Mouse (Mus musculus): ENCODE data around the gene Entpd2.
A peak's percentile ranks its signal among the peaks of the same experiment; 100 is the strongest.

Entpd2 gene

GRCm38 (mm10) chr2:25430395-25431233 is 34.9 kb downstream of the Entpd2 start:
- DNase-seq = peak; percentile 60

GRCm38 (mm10) chr2:25431308-25431855 is 35.7 kb downstream of the Entpd2 start:
- no peak for DNase-seq

DNA sequence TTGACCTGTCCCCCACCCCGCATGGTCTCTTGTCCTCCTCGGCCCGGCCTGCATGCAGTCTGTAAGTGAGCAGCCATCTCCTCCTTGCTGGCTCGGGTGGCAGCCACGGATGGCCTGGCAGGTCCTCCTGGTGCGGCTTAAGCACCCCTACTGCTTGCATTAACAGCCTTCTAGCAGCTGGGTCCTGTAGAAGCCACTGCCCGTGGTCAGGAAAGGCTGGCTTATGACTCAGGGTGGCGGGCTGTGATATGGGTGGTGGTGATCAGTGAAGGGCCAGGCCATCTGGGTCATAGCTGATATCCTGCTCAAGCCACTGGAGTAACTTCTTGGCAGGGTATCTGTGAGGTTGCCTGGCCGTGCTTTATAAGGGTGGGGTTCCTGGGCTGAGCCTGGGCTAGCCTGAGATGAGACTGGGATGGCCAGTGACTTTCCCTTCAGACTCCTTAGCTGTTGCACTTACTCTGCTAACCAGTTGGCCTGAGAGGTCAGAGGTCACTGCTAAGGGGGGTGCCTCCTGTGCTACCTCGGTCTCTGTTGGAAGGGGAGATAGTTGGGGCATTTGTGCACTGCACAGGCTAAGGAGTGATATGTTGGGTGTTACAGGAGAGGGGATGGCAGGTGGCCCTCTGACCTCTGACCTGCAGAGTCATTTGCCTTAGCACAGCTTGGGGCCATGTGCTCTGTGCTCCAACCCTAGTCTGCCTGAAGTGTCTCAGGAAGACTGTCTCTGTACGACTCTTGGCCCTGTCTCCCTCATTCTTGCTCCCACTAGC is 36.8 kb downstream of the Entpd2 start:
- no peak for DNase-seq

- no peak for DNase-seq
These were observed 37.4 kb downstream of the Entpd2 start for GRCm38 (mm10) chr2:25433101-25433500.

DNA sequence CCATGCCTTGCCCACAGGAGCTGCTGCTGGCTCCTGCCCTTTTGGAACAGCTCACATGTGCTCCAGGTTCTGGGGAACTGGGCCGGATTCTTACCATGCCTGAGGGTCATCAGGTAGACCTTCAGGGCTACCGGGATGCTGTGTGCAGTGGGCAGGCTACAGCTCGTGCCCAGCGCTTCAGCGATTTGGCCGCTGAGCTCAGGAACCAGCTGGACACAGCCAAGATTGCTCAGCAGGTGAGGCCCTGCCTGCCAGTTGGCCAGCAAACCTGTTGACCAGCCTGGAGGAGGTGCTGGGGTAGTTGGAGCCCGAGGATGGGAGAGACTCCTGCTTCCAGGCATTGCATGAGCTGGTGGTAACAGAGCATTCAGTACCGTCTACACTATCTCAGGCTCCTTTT is 38.6 kb downstream of the Entpd2 start:
- no peak for DNase-seq

DNA sequence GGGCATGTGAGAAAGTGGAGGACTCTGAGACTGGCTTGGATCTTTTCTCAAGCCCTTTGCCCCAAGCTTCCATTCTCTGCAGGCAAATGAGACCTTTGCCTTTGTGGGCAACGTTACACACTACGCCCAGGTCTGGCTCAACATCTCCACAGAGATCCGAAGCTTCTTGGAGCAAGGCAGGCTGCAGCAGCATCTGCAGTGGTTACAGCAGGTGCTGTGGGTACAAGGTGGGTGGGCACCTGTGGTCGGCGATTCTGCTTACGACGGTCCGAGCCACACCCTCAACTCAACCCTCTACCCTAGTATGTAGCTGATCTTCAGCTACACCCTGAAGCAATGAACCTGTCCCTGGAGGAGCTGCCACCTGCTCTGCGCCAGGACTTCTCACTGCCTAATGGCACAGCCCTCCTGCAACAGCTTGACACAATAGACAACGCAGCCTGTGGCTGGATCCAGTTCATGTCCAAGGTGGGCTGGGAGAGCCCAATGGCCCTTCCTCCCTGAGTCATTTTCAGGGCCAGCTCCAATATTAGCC is 40.7 kb downstream of the Entpd2 start:
- no peak for DNase-seq

GRCm38 (mm10) chr2:25441067-25441466 is 45.4 kb downstream of the Entpd2 start:
- no peak for DNase-seq

DNA sequence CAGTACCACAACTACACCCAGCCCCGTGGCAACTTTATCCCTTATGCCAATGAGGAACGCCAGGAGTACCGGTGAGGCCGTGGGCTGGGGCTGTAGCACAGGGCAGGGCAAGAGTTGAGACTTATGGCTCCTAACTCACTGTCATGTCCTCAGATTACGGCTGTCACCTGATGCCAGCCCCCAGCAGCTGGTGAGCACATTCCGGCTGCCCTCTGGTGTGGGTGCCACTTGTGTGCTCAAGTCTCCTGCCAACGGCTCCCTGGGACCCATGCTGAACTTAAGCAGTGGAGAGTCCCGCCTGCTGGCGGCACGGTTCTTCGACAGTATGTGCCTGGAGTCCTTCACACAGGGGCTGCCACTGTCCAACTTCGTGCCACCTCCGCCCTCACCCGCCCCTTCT is 47.0 kb downstream of the Entpd2 start:
- DNase-seq = no peak
